Mouse (Mus musculus): ENCODE measurements around the gene Tkfc. TPM values are rescaled to one million over a fixed set of nuclear protein-coding genes. Genes with fewer than 3 reads are reported as not detected.

Tkfc gene
- polyA plus RNA-seq, 1 experiment, result 29.0 TPM

DNA sequence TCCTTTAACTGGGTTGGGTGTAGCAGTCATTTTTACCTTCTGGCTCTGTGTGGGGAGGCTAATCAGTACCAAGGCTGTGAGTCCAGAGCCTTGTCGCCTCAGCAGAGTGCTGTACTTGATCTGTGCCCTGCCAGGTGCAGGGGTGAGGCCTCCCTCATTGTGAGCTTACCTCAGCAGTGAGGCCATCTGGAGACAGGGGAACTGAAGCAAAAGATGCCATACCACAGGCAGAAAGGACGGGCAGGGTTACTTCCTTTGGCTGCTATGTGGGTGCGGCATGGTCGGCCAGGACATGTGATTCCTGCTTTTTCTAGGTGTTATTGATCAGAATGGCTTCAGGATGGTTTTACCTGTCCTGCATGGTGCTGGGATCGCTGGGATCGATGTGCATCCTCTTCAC lies 23.5 kb downstream of the Tkfc start:
- Histone ChIP-seq H3K36me3 (ENCODE audit: control insufficient read depth, insufficient read depth, low read length, poor library complexity, severe bottlenecking) (no peaks in the 10 kb centered on the region), H3K9me3 (replicated peaks; ENCODE audit: control insufficient read depth, insufficient read depth, low read length, poor library complexity, severe bottlenecking) (no peaks in the 10 kb centered on the region), H3K4me3 (ENCODE audit: low read depth, low read length) (no peak overlapping the region), H3K4me1 (ENCODE audit: control insufficient read depth, insufficient read depth, low read length) (no peaks in the 10 kb centered on the region), H3K27ac (ENCODE audit: insufficient read depth, low read length) (no peak overlapping the region), H3K27me3 (ENCODE audit: control insufficient read depth, insufficient read depth, low read length, poor library complexity, severe bottlenecking) (no peaks in the 10 kb centered on the region), H3K9ac (ENCODE audit: low read depth, poor library complexity, severe bottlenecking) (no peak overlapping the region)
- TF ChIP-seq EP300 (IDR thresholded peaks at IDR 0.05; ENCODE audit: insufficient read depth, low read depth, low read length), result no peak
- TF ChIP-seq CTCF (IDR thresholded peaks at IDR 0.05; ENCODE audit: low read depth, low read length), result no peak
- no peak for TF ChIP-seq POLR2A (IDR thresholded peaks at IDR 0.05; ENCODE audit: insufficient read depth, low read length)

DNA sequence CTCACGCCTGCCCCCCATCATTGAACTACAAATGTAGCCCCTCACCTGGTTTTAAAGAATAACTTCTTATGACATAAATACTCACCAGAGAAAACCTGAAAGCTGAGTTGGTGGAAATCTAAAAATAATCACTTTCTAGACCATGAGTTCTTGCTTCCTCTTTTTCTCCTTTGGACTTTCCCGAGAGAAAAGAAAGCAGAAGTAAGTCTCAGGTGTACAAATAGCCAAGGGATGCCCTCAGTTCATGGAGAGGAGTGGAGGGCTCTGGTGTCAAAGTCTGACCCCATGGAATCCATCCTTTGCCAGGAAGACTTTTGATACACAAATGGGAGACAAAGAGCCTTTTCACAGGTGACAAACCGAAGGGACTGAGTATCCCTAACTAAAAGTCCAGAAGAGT lies 24.7 kb downstream of the Tkfc start:
- Histone ChIP-seq H3K9ac (ENCODE audit: low read depth, poor library complexity, severe bottlenecking) (no peak overlapping the region), H3K4me3 (ENCODE audit: low read depth, low read length) (no peak overlapping the region), H3K9me3 (replicated peaks; ENCODE audit: control insufficient read depth, insufficient read depth, low read length, poor library complexity, severe bottlenecking) (no peaks in the 10 kb centered on the region), H3K27ac (ENCODE audit: insufficient read depth, low read length) (no peak overlapping the region), H3K4me1 (ENCODE audit: control insufficient read depth, insufficient read depth, low read length) (no peaks in the 10 kb centered on the region), H3K36me3 (ENCODE audit: control insufficient read depth, insufficient read depth, low read length, poor library complexity, severe bottlenecking) (no peaks in the 10 kb centered on the region), H3K27me3 (ENCODE audit: control insufficient read depth, insufficient read depth, low read length, poor library complexity, severe bottlenecking) (no peaks in the 10 kb centered on the region)
- TF ChIP-seq EP300 (IDR thresholded peaks at IDR 0.05; ENCODE audit: insufficient read depth, low read depth, low read length) (no peak), POLR2A (IDR thresholded peaks at IDR 0.05; ENCODE audit: insufficient read depth, low read length) (no peak), CTCF (IDR thresholded peaks at IDR 0.05; ENCODE audit: low read depth, low read length) (no peak)

DNA sequence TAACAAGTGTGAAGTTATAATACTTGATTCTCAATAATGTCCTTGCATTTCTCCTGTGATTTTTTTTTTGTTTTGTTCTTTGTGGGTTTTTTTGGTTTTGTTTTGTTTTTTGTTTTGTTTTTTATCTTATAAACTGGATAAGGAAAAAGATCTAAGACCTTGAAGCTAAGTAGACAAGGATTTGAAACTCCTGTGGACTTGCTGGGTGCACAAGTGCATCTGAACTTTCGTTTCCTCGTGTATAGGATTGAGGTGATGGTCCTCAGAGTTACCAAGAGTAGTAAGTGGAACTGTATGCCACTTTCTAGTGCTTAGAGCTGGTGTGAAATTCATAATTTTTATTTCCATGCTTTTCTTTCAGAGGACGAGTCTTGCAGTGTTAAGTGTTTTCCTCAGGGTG lies 25.4 kb downstream of the Tkfc start:
- peaks cover under 1% of the 10 kb centered on the region; the same call in 1 of the 2 replicates for H3K36me3 ChIP-seq (ENCODE audit: control insufficient read depth, insufficient read depth, low read length, poor library complexity, severe bottlenecking)
- TF ChIP-seq CTCF (IDR thresholded peaks at IDR 0.05; ENCODE audit: low read depth, low read length), result no peak
- no peak overlapping the region for H3K9ac ChIP-seq (ENCODE audit: low read depth, poor library complexity, severe bottlenecking)
- H3K4me3 ChIP-seq (ENCODE audit: low read depth, low read length), result no peak overlapping the region
- no peaks in the 10 kb centered on the region for H3K27me3 ChIP-seq (ENCODE audit: control insufficient read depth, insufficient read depth, low read length, poor library complexity, severe bottlenecking)
- no peaks in the 10 kb centered on the region for H3K4me1 ChIP-seq (ENCODE audit: control insufficient read depth, insufficient read depth, low read length)
- no peaks in the 10 kb centered on the region for H3K9me3 ChIP-seq (replicated peaks; ENCODE audit: control insufficient read depth, insufficient read depth, low read length, poor library complexity, severe bottlenecking)
- H3K27ac ChIP-seq (ENCODE audit: insufficient read depth, low read length), result no peak overlapping the region

DNA sequence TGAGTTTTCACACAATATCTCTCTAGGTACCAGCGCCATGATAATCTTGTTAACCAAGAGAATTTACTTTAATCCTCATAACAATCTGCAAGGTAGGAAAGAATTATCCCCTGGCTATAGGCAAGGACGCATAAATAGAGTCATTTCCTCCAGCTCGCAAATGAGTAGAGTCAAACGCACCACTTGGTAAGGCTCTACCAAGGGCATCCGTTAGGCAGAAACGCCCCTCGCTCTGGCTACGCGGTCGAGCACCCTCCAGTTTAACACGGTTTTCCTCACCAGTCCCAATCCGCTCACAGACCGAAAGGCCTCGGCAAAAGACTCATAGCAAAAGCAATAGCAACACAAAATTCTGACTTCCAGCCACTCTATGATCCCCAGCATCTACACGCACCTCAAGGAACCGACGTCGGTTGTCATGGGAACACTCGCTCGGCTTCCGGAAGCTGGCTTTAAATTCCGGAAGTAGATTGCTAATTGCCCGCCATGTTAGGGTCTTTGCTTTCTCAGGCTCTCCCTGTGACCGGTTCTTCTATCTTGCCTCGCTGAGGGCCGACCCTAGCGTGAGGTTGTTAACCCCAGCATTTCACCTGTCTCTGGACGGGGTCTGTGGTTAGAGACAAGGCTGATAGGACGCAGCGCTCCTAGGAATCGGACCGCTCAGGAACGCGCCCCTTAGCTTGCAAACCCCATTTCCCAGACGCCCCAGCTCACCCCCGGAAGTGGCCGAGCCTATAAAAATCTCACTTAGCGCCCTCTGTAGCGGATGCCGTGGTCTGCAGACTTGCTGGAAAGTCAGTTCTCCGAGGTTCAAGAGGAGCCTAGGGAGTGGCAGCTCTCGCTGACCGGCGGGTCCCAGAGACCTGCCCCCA lies 28.5 kb downstream of the Tkfc start, which contains the start of the genes Cyb561a3 and Tmem138:
Gene Cyb561a3 (plus strand): TSS at position 483 of the 872 bp plus-strand sequence.
Gene Tmem138 (minus strand): TSS at position 673 of the 872 bp plus-strand sequence.
- no peak for TF ChIP-seq EP300 (IDR thresholded peaks at IDR 0.05; ENCODE audit: insufficient read depth, low read depth, low read length)
- TF ChIP-seq POLR2A (IDR thresholded peaks at IDR 0.05; ENCODE audit: insufficient read depth, low read length), result peak; percentile 44
- TF ChIP-seq CTCF (IDR thresholded peaks at IDR 0.05; ENCODE audit: low read depth, low read length), result peak; percentile 27
- Histone ChIP-seq H3K4me3 (ENCODE audit: low read depth, low read length) (peak within 1 kb of the TSS; percentile 95), H3K9me3 (replicated peaks; ENCODE audit: control insufficient read depth, insufficient read depth, low read length, poor library complexity, severe bottlenecking) (no peaks in the 10 kb centered on the region), H3K36me3 (ENCODE audit: control insufficient read depth, insufficient read depth, low read length, poor library complexity, severe bottlenecking) (peaks cover 15% of the 10 kb centered on the region), H3K4me1 (ENCODE audit: control insufficient read depth, insufficient read depth, low read length) (no peaks in the 10 kb centered on the region), H3K27ac (ENCODE audit: insufficient read depth, low read length) (peak within 1 kb of the TSS; percentile 46), H3K9ac (ENCODE audit: low read depth, poor library complexity, severe bottlenecking) (peak within 1 kb of the TSS; percentile 44), H3K27me3 (ENCODE audit: control insufficient read depth, insufficient read depth, low read length, poor library complexity, severe bottlenecking) (no peaks in the 10 kb centered on the region)

DNA sequence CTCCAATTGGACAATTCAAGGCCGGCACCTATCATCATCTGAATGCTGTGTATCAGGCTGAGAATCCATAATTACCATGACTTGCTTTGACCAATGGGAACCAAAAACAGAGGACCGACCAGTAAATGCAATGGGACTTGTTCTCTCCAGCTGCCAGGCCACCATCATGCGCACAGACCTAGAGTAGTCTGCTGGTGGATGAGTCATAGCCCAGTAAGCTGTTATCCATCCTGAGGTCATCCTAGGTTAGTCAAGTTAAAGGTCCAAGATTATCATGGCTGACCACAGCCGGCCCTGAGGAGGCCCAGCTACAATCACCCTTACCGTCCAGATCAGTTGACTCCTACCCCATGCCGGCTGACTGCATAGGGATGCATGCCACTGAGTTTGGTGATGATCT lies 35.8 kb downstream of the Tkfc start:
- Histone ChIP-seq H3K4me1 (ENCODE audit: control insufficient read depth, insufficient read depth, low read length) (no peaks in the 10 kb centered on the region), H3K4me3 (ENCODE audit: low read depth, low read length) (no peak overlapping the region), H3K27me3 (ENCODE audit: control insufficient read depth, insufficient read depth, low read length, poor library complexity, severe bottlenecking) (no peaks in the 10 kb centered on the region), H3K27ac (ENCODE audit: insufficient read depth, low read length) (no peak overlapping the region), H3K36me3 (ENCODE audit: control insufficient read depth, insufficient read depth, low read length, poor library complexity, severe bottlenecking) (peaks cover 18% of the 10 kb centered on the region), H3K9me3 (replicated peaks; ENCODE audit: control insufficient read depth, insufficient read depth, low read length, poor library complexity, severe bottlenecking) (no peaks in the 10 kb centered on the region; the same call in 1 of the 2 replicates), H3K9ac (ENCODE audit: low read depth, poor library complexity, severe bottlenecking) (no peak overlapping the region)
- no peak for TF ChIP-seq CTCF (IDR thresholded peaks at IDR 0.05; ENCODE audit: low read depth, low read length)
- no peak for TF ChIP-seq EP300 (IDR thresholded peaks at IDR 0.05; ENCODE audit: insufficient read depth, low read depth, low read length)
- no peak for TF ChIP-seq POLR2A (IDR thresholded peaks at IDR 0.05; ENCODE audit: insufficient read depth, low read length)

DNA sequence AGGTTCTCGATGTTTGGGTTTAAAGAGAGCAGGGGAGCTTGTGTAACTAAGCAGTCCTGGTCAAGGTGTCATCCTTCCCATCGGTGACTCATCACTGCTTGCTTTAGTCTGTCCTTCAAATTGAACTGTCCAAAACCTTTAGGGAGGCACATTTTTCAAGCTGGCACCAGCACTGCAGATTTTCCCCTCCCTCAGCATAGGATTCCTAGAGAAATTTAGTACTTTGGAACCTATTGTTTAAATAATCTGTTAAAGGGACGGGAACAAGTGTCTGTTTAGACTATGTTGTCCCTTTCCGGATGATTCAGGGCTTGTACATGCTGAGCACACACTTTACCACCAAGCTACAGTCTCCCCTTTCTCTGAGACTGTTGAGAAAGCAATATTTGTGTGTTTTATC lies 40.2 kb downstream of the Tkfc start:
- no peak overlapping the region for H3K4me3 ChIP-seq (ENCODE audit: low read depth, low read length)
- H3K27ac ChIP-seq (ENCODE audit: insufficient read depth, low read length), result no peak overlapping the region
- no peaks in the 10 kb centered on the region; the same call in 1 of the 2 replicates for H3K9me3 ChIP-seq (replicated peaks; ENCODE audit: control insufficient read depth, insufficient read depth, low read length, poor library complexity, severe bottlenecking)
- H3K36me3 ChIP-seq (ENCODE audit: control insufficient read depth, insufficient read depth, low read length, poor library complexity, severe bottlenecking), result no peaks in the 10 kb centered on the region
- TF ChIP-seq EP300 (IDR thresholded peaks at IDR 0.05; ENCODE audit: insufficient read depth, low read depth, low read length) (no peak), CTCF (IDR thresholded peaks at IDR 0.05; ENCODE audit: low read depth, low read length) (no peak), POLR2A (IDR thresholded peaks at IDR 0.05; ENCODE audit: insufficient read depth, low read length) (no peak)
- no peak overlapping the region for H3K9ac ChIP-seq (ENCODE audit: low read depth, poor library complexity, severe bottlenecking)
- H3K4me1 ChIP-seq (ENCODE audit: control insufficient read depth, insufficient read depth, low read length), result no peaks in the 10 kb centered on the region
- no peaks in the 10 kb centered on the region for H3K27me3 ChIP-seq (ENCODE audit: control insufficient read depth, insufficient read depth, low read length, poor library complexity, severe bottlenecking)
